Mouse (Mus musculus) liver, embryonic 16.5 days (tissue): ENCODE data around the gene Adss. TPM values are rescaled to one million over a fixed set of nuclear protein-coding genes. Genes with fewer than 3 reads are reported as not detected.
"Not testable (repeated sequence)": the region's sequence is repeated elsewhere in the genome, so short reads cannot be mapped to it uniquely, and the experiment has no call there.

ENCODE experiments used
- ATAC-seq: fragments of 200-750 bp; cut with Nextera tagmentation; 2 replicates; pipeline ENCODE4 v1.8.0; 2017; ENCODE audit warnings: low read depth, mild to moderate bottlenecking, moderate number of reproducible peaks, moderate library complexity
- H3K27ac ChIP-seq: fragments of 300-500 bp; sonication (generic); 2 replicates; pipeline ENCODE4 v1.5.1; 2014; ENCODE audit warnings: mild to moderate bottlenecking, low read length
- H3K27me3 ChIP-seq: fragments of 300-500 bp; sonication (generic); 2 replicates; pipeline ENCODE4 v1.6.1; 2014; ENCODE audit warnings: low read depth, low read length, mixed read lengths; ENCODE audit not compliant: control insufficient read depth, insufficient read depth
- H3K36me3 ChIP-seq: fragments of 300-500 bp; sonication (generic); 2 replicates; pipeline ENCODE4 v1.6.1; 2014; ENCODE audit warnings: mild to moderate bottlenecking; ENCODE audit not compliant: control insufficient read depth, insufficient read depth
- H3K4me1 ChIP-seq: fragments of 300-500 bp; sonication (generic); 2 replicates; pipeline ENCODE4 v1.6.1; 2014; ENCODE audit warnings: low read depth, low read length, mixed read lengths; ENCODE audit not compliant: control insufficient read depth
- H3K4me2 ChIP-seq: fragments of 300-500 bp; sonication (generic); 2 replicates; pipeline ENCODE4 v1.6.1; 2014; ENCODE audit warnings: low read depth, low read length, mixed read lengths
- H3K4me3 ChIP-seq: fragments of 300-500 bp; sonication (generic); 2 replicates; pipeline ENCODE4 v1.5.1; 2014; ENCODE audit warnings: low read depth, mild to moderate bottlenecking, low read length
- H3K9ac ChIP-seq: fragments of 300-500 bp; sonication (generic); 2 replicates; pipeline ENCODE4 v1.6.1; 2014; ENCODE audit warnings: low read depth, low read length
- H3K9me3 ChIP-seq: fragments of 300-500 bp; sonication (generic); replicated peaks from 2 replicates; pipeline ENCODE4 v1.6.1; 2016; ENCODE audit warnings: low read length; ENCODE audit not compliant: control insufficient read depth
- WGBS: fragments of 180-500 bp; shearing (Covaris S2); extraction: QIAGEN DNeasy Blood & Tissue Kit; methylation state at CpG from one replicate; pipeline ENCODE4 v1.1.7; 2014; ENCODE audit not compliant: insufficient replicate concordance; 5-methylcytosine and 5-hydroxymethylcytosine counted together
- polyA plus RNA-seq: library from polyadenylated mRNA; unstranded; fragments of >200 nt; fragmentation: Nextera tagmentation; extraction: Ambion mirVana; gene quantifications from 2 replicates; pipeline ENCODE4 v1.2.1, GENCODE M21; 2015

Gene Adss
- 11.0 and 13.1 TPM in 2 replicates for polyA plus RNA-seq

GRCm38 (mm10) chr1:177796193-177796939 is at the start of gene Adss:
Adss (minus strand) TSS chr1:177796511.
- Histone ChIP-seq H3K4me1 (peaks cover 22% of the 10 kb centered on the region), H3K9me3 (no peaks in the 10 kb centered on the region), H3K4me2 (peak within 1 kb of the TSS; percentile 85), H3K27me3 (no peaks in the 10 kb centered on the region), H3K4me3 (peak within 1 kb of the TSS; percentile 81), H3K27ac (peak within 1 kb of the TSS; percentile 95), H3K36me3 (no peaks in the 10 kb centered on the region), H3K9ac (peak within 1 kb of the TSS; percentile 85)
- WGBS: under 1% methylated on average over 57 of the region's 64 CpGs
- peak; percentile 99 for ATAC-seq

GRCm38 (mm10) chr1:177845812-177846211 is 49.5 kb upstream of the Adss start:
- H3K27ac ChIP-seq, H3K36me3 ChIP-seq, ATAC-seq, H3K4me2 ChIP-seq, H3K27me3 ChIP-seq, H3K4me1 ChIP-seq, H3K9me3 ChIP-seq, H3K9ac ChIP-seq, H3K4me3 ChIP-seq: not testable (repeated sequence)
- WGBS: 33% methylated on average over 3 of the region's 3 CpGs

- H3K9ac ChIP-seq, H3K4me2 ChIP-seq, H3K27me3 ChIP-seq, H3K27ac ChIP-seq, H3K4me1 ChIP-seq, H3K36me3 ChIP-seq, H3K4me3 ChIP-seq, H3K9me3 ChIP-seq, ATAC-seq: not testable (repeated sequence)
- WGBS: 56% methylated on average over 4 of the region's 4 CpGs
Measured at GRCm38 (mm10) chr1:177827776-177828175, 31.5 kb upstream of the Adss start.

GRCm38 (mm10) chr1:177806772-177807171 is 10.5 kb upstream of the Adss start:
- H3K9ac ChIP-seq, H3K9me3 ChIP-seq, H3K36me3 ChIP-seq, H3K4me2 ChIP-seq, ATAC-seq, H3K27me3 ChIP-seq, H3K4me1 ChIP-seq, H3K4me3 ChIP-seq, H3K27ac ChIP-seq: not testable (repeated sequence)
- 44% methylated on average over 1 of the region's 1 CpGs for WGBS

DNA sequence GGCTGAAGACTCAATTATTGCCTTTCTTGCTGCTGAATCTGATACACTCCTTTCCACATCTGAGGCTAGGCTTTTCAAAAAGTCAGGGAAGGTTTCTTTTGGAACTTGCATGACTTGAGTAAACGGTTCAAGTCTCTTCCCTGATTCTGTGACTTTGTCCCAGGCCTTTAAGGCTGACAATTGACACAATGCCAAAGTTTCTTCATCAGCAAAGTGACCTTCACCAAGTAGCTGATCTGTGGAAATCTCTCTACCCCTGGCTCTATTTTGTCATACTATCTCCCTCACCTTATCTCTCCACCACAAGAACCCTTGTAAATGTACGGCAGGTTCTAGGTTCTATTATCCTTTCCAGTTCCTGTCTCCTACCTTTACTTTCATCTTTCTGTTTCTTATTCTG is 7.2 kb upstream of the Adss start:
- 43% methylated on average over 2 of the region's 2 CpGs for WGBS
- Histone ChIP-seq H3K36me3 (no peaks in the 10 kb centered on the region), H3K9me3 (no peaks in the 10 kb centered on the region), H3K27me3 (no peaks in the 10 kb centered on the region), H3K4me2 (no peak overlapping the region), H3K4me3 (no peak overlapping the region), H3K9ac (no peak overlapping the region), H3K27ac (no peak overlapping the region), H3K4me1 (no peaks in the 10 kb centered on the region)
- ATAC-seq: no peak

DNA sequence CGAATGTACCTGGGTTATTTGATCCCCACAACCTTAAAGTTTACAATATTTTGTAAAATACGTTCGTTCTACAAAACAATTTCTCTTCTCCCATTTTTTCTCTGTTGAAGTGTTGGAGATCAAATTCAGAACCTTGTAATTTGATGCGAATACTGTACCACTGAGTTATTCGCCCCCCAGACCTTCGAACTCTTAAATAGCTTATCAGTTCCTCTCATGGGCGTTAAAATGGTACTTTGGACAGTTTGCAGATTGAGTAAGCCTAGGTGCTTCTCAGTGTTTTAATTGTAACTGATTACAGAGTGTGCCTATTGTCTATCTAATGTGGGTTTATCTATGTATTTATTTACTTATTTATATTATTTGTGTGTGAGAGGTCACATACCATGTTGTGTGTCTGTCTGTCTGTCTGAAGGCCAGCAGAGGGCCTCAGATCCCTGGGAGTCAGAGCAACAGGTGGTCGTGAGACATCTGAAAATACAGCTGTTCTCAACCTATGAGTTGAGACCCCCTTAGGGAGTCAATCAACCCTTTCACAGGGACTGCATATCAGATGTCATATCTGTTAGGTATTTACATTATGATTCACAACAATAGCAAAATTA is 942 bp upstream of the Adss start:
- H3K27ac ChIP-seq: no peak overlapping the region
- H3K4me3 ChIP-seq: peak overlapping the region; percentile 81
- peaks cover 22% of the 10 kb centered on the region for H3K4me1 ChIP-seq
- peak overlapping the region; percentile 85 for H3K4me2 ChIP-seq
- no peaks in the 10 kb centered on the region for H3K36me3 ChIP-seq
- 49% methylated on average over 8 of the region's 8 CpGs for WGBS
- H3K9me3 ChIP-seq: no peaks in the 10 kb centered on the region
- no peak for ATAC-seq
- H3K9ac ChIP-seq: no peak overlapping the region
- no peaks in the 10 kb centered on the region for H3K27me3 ChIP-seq

- H3K27me3 ChIP-seq: no peaks in the 10 kb centered on the region
- H3K9me3 ChIP-seq: no peaks in the 10 kb centered on the region
- H3K36me3 ChIP-seq: no peaks in the 10 kb centered on the region
- peak overlapping the region; percentile 85 for H3K4me2 ChIP-seq
- H3K4me3 ChIP-seq: peak overlapping the region; percentile 81
- under 1% methylated on average over 41 of the region's 41 CpGs for whole genome bisulfite sequencing
- peak; percentile 2 for ATAC-seq
- peak overlapping the region; percentile 85 for H3K9ac ChIP-seq
- H3K4me1 ChIP-seq: peaks cover 22% of the 10 kb centered on the region
- peak overlapping the region; percentile 95 for H3K27ac ChIP-seq
Measured at GRCm38 (mm10) chr1:177795421-177796192, 704 bp downstream of the Adss start.

- H3K4me1 ChIP-seq: peaks cover 22% of the 10 kb centered on the region
- no peaks in the 10 kb centered on the region for H3K27me3 ChIP-seq
- ATAC-seq: no peak
- 6% methylated on average over 8 of the region's 8 CpGs for WGBS
- H3K9ac ChIP-seq: peak overlapping the region; percentile 85
- no peaks in the 10 kb centered on the region for H3K9me3 ChIP-seq
- peak overlapping the region; percentile 31 for H3K27ac ChIP-seq
- peak overlapping the region; percentile 85 for H3K4me2 ChIP-seq
- no peaks in the 10 kb centered on the region for H3K36me3 ChIP-seq
- H3K4me3 ChIP-seq: peak overlapping the region; percentile 81
Measured at GRCm38 (mm10) chr1:177794866-177795265, 1.4 kb downstream of the Adss start.

- Histone ChIP-seq H3K9me3 (no peaks in the 10 kb centered on the region; the same call in 1 of the 2 replicates), H3K36me3 (no peaks in the 10 kb centered on the region), H3K9ac (no peak overlapping the region), H3K4me1 (peaks cover 22% of the 10 kb centered on the region), H3K27ac (no peak overlapping the region), H3K27me3 (no peaks in the 10 kb centered on the region), H3K4me2 (no peak overlapping the region), H3K4me3 (no peak overlapping the region)
- no peak for ATAC-seq
- WGBS: 71% methylated on average over 3 of the region's 3 CpGs
Measured at GRCm38 (mm10) chr1:177792835-177793234, 3.5 kb downstream of the Adss start.
